Mouse (Mus musculus) lung, postnatal 0 days (tissue): ENCODE measurements at regions not wholly inside any gene's neighbourhood (a gene's known extent, or its start where the extent isn't known, plus 50 kb on each side); places are given as distances from the start of the nearest gene placed in this dataset.

Experiments used
- CTCF ChIP-seq: IDR thresholded peaks from 2 replicates; pipeline ENCODE4 v1.5.1; 2016; ENCODE audit warnings: antibody characterized with exemption, mild to moderate bottlenecking
- EP300 ChIP-seq: IDR thresholded peaks from 2 replicates; pipeline ENCODE4 v1.6.1; 2016; ENCODE audit warnings: antibody characterized with exemption, mild to moderate bottlenecking, control low read depth

DNA sequence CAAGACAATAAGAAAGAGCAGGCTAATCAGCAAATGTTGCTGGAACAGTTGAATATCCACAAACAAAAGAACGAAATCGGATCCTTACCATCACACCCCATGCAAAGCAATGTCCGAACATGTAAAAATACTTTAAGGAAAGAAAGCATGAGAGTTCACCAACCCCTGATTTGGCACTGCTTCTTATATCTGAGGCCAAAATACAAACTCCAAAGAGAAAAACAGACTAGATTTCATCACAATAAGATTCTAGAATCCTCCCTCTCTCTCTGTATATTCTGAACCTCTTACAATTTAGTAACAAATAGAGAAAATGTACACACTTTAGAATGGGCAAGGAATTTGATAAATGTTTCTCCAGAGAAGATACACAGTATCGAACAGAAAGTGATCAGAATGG lies 315.9 kb upstream of the Zmiz1 start:
- TF ChIP-seq CTCF = no peak
- no peak for TF ChIP-seq EP300
